8 mouse cellular contexts compared by ENCODE assay signal in genomic region chr11:48853474-48854180, GRCm38 (mm10). TPM values are rescaled to one million over a fixed set of nuclear protein-coding genes. Genes with fewer than 3 reads are reported as not detected.
DNase-seq lines count a peak whose midpoint lies in the region; ATAC-seq and TF ChIP-seq lines count a peak whose summit lies in the region.

No protein-coding gene starts in this region.

- WGBS in embryonic facial prominence, embryonic 15.5 days = under 1% methylated on average over 31 of the region's 31 CpGs
- WGBS in heart, embryonic 10.5 days = under 1% methylated on average over 31 of the region's 31 CpGs
- under 1% methylated on average over 31 of the region's 31 CpGs for WGBS in kidney, embryonic 15.5 days

- peaks cover 9% of the 10 kb centered on the region; the same call in 1 of the 2 replicates for H3K27me3 ChIP-seq in embryonic facial prominence, embryonic 15.5 days
- peaks cover 14% of the 10 kb centered on the region for H3K27me3 ChIP-seq in heart, embryonic 10.5 days (ENCODE audit: insufficient read depth, poor library complexity, severe bottlenecking)
- H3K27me3 ChIP-seq in kidney, embryonic 15.5 days = peaks cover 12% of the 10 kb centered on the region

- ATAC-seq in embryonic facial prominence, embryonic 15.5 days (ENCODE audit: insufficient number of reproducible peaks, low FRiP score, low TSS enrichment, low read depth) = peak; percentile 66
- peak; percentile 49 for ATAC-seq in kidney, embryonic 15.5 days (replicated peaks; ENCODE audit: low FRiP score)

- no peaks in the 10 kb centered on the region for H3K9me3 ChIP-seq in embryonic facial prominence, embryonic 15.5 days (replicated peaks)
- no peaks in the 10 kb centered on the region for H3K9me3 ChIP-seq in heart, embryonic 10.5 days
- H3K9me3 ChIP-seq in kidney, embryonic 15.5 days (replicated peaks) = no peaks in the 10 kb centered on the region

- TF ChIP-seq POLR2A in bone marrow macrophage, adult 2 months (IDR thresholded peaks at IDR 0.05; ENCODE audit: borderline replicate concordance, low read depth, low read length) = no peak

- peak overlapping the region; percentile 66 for H3K27ac ChIP-seq in bone marrow macrophage, adult 2 months (ENCODE audit: insufficient read depth, low read depth, low read length)
- 0 out of 2 replicates have a peak overlapping the region, but pooled peaks have one; percentile 22 for H3K27ac ChIP-seq in embryonic facial prominence, embryonic 15.5 days (replicated peaks)
- peak overlapping the region; percentile 59 for H3K27ac ChIP-seq in heart, embryonic 10.5 days
- peak overlapping the region; percentile 66 for H3K27ac ChIP-seq in kidney, embryonic 15.5 days

- H3K36me3 ChIP-seq in embryonic facial prominence, embryonic 15.5 days = no peaks in the 10 kb centered on the region
- no peaks in the 10 kb centered on the region for H3K36me3 ChIP-seq in heart, embryonic 10.5 days
- no peaks in the 10 kb centered on the region for H3K36me3 ChIP-seq in kidney, embryonic 15.5 days

- peak overlapping the region; percentile 80 for H3K4me2 ChIP-seq in embryonic facial prominence, embryonic 15.5 days (replicated peaks)
- peak overlapping the region; percentile 82 for H3K4me2 ChIP-seq in kidney, embryonic 15.5 days

- peak; percentile 91 for DNase-seq in B cell, adult 2 months
- peak; percentile 91 for DNase-seq in heart, embryonic 10.5 days (ENCODE audit: low spot score)
- DNase-seq in liver = peak; percentile 86
- peak; percentile 71 to 83 for DNase-seq in monocyte, adult 2 months (ENCODE audit: low read depth in 1 of 2, low spot score in 2 of 2)
- peak; percentile 79 to 85 for DNase-seq in spleen, postnatal 36 days (ENCODE audit: low spot score in 2 of 2)

- H3K4me1 ChIP-seq in bone marrow macrophage, adult 2 months (ENCODE audit: control insufficient read depth, insufficient read depth, low read length) = peaks cover 3% of the 10 kb centered on the region
- peaks cover 27% of the 10 kb centered on the region for H3K4me1 ChIP-seq in embryonic facial prominence, embryonic 15.5 days
- peaks cover 28% of the 10 kb centered on the region for H3K4me1 ChIP-seq in heart, embryonic 10.5 days
- H3K4me1 ChIP-seq in kidney, embryonic 15.5 days = peaks cover 46% of the 10 kb centered on the region

- H3K4me3 ChIP-seq in bone marrow macrophage, adult 2 months (ENCODE audit: insufficient read depth, low read length) = peak overlapping the region; percentile 83
- peak overlapping the region; percentile 68 for H3K4me3 ChIP-seq in embryonic facial prominence, embryonic 15.5 days (replicated peaks)
- peak overlapping the region; percentile 74 for H3K4me3 ChIP-seq in heart, embryonic 10.5 days
- peak overlapping the region; percentile 58 for H3K4me3 ChIP-seq in kidney, embryonic 15.5 days (replicated peaks)

- peak overlapping the region; percentile 16; the same call in 1 of the 2 replicates for H3K9ac ChIP-seq in embryonic facial prominence, embryonic 15.5 days
- H3K9ac ChIP-seq in kidney, embryonic 15.5 days = peak overlapping the region; percentile 57

- no peak for TF ChIP-seq CTCF in bone marrow macrophage, adult 2 months (IDR thresholded peaks at IDR 0.05; ENCODE audit: low read depth, low read length)

RNA-seq across cellular contexts. Expression of gene Irgm1, which starts 17.9 kb away (rescaled TPM):
- polyA plus RNA-seq in bone marrow macrophage, adult 2 months (2012; ENCODE audit: insufficient read depth, insufficient read length, missing spikeins) = 79.4 and 80.7 TPM in 2 replicates
- 8.3 and 8.8 TPM in 2 replicates for polyA plus RNA-seq in embryonic facial prominence, embryonic 15.5 days (2015; fragmentation: Nextera tagmentation; extraction: Ambion mirVana)
- polyA plus RNA-seq in heart, embryonic 10.5 days (2016; fragmentation: Nextera tagmentation; extraction: Ambion mirVana) = 3.0 and 3.6 TPM in 2 replicates
- polyA plus RNA-seq in kidney, embryonic 15.5 days (2015; fragmentation: Nextera tagmentation; extraction: Ambion mirVana) = 15.2 and 15.5 TPM in 2 replicates

RNA-seq across cellular contexts. Expression of gene Gm12184, which starts 27.2 kb away (rescaled TPM):
- 4.8 and 11.3 TPM in 2 replicates for polyA plus RNA-seq in bone marrow macrophage, adult 2 months (2012; ENCODE audit: insufficient read depth, insufficient read length, missing spikeins)
- polyA plus RNA-seq in embryonic facial prominence, embryonic 15.5 days (2015; fragmentation: Nextera tagmentation; extraction: Ambion mirVana) = 2.3 and 4.9 TPM in 2 replicates
- polyA plus RNA-seq in heart, embryonic 10.5 days (2016; fragmentation: Nextera tagmentation; extraction: Ambion mirVana) = 0.68 and 1.9 TPM in 2 replicates
- 1.6 and 2.9 TPM in 2 replicates for polyA plus RNA-seq in kidney, embryonic 15.5 days (2015; fragmentation: Nextera tagmentation; extraction: Ambion mirVana)

RNA-seq across cellular contexts. Expression of gene Trim7, which starts 27.7 kb away (rescaled TPM):
- polyA plus RNA-seq in bone marrow macrophage, adult 2 months (2012; ENCODE audit: insufficient read depth, insufficient read length, missing spikeins) = 1.0 and 1.1 TPM in 2 replicates
- 5.4 and 5.8 TPM in 2 replicates for polyA plus RNA-seq in embryonic facial prominence, embryonic 15.5 days (2015; fragmentation: Nextera tagmentation; extraction: Ambion mirVana)
- 0.18 and 0.44 TPM in 2 replicates for polyA plus RNA-seq in heart, embryonic 10.5 days (2016; fragmentation: Nextera tagmentation; extraction: Ambion mirVana)
- polyA plus RNA-seq in kidney, embryonic 15.5 days (2015; fragmentation: Nextera tagmentation; extraction: Ambion mirVana) = 3.7 and 4.0 TPM in 2 replicates

RNA-seq across cellular contexts. Expression of gene Trim41, which starts 36.5 kb away (rescaled TPM):
- 55.5 and 64.4 TPM in 2 replicates for polyA plus RNA-seq in bone marrow macrophage, adult 2 months (2012; ENCODE audit: insufficient read depth, insufficient read length, missing spikeins)
- 7.5 and 8.1 TPM in 2 replicates for polyA plus RNA-seq in embryonic facial prominence, embryonic 15.5 days (2015; fragmentation: Nextera tagmentation; extraction: Ambion mirVana)
- polyA plus RNA-seq in heart, embryonic 10.5 days (2016; fragmentation: Nextera tagmentation; extraction: Ambion mirVana) = 3.0 and 4.7 TPM in 2 replicates
- 6.6 and 7.0 TPM in 2 replicates for polyA plus RNA-seq in kidney, embryonic 15.5 days (2015; fragmentation: Nextera tagmentation; extraction: Ambion mirVana)

RNA-seq across cellular contexts. Expression of gene Gm5431, which starts 48.4 kb away (rescaled TPM):
- 43.3 and 53.0 TPM in 2 replicates for polyA plus RNA-seq in bone marrow macrophage, adult 2 months (2012; ENCODE audit: insufficient read depth, insufficient read length, missing spikeins)
- 0.20 and 0.49 TPM in 2 replicates for polyA plus RNA-seq in embryonic facial prominence, embryonic 15.5 days (2015; fragmentation: Nextera tagmentation; extraction: Ambion mirVana)
- 0.06 and 0.07 TPM in 2 replicates for polyA plus RNA-seq in heart, embryonic 10.5 days (2016; fragmentation: Nextera tagmentation; extraction: Ambion mirVana)
- 0.14 and 0.24 TPM in 2 replicates for polyA plus RNA-seq in kidney, embryonic 15.5 days (2015; fragmentation: Nextera tagmentation; extraction: Ambion mirVana)

Comparison
In these comparisons a context has a peak if more than half of its experiments do, and no peak if none do; other contexts are left out.
1. Peak in every context shown above with its lines: DNase-seq, ATAC-seq, H3K4me3 ChIP-seq and H3K27ac ChIP-seq.